Mouse (Mus musculus) limb, embryonic 12.5 days (tissue): ENCODE results near the gene Brwd1. TPM values are rescaled to one million over a fixed set of nuclear protein-coding genes. Genes with fewer than 3 reads are reported as not detected.

Experiments
- ATAC-seq: fragments of 200-750 bp; cut with Nextera tagmentation; 2 replicates; pipeline ENCODE4 v1.8.0; 2017; ENCODE audit warnings: low read depth, moderate TSS enrichment; ENCODE audit not compliant: insufficient number of reproducible peaks, insufficient read depth, low FRiP score, low TSS enrichment
- H3K27ac ChIP-seq: fragments of 300-500 bp; sonication (generic); 2 replicates; pipeline ENCODE4 v1.5.1; 2016; ENCODE audit warnings: mild to moderate bottlenecking, moderate library complexity
- H3K27me3 ChIP-seq: fragments of 300-500 bp; sonication (generic); 2 replicates; pipeline ENCODE4 v1.6.1; 2016; ENCODE audit warnings: mild to moderate bottlenecking, moderate library complexity
- H3K36me3 ChIP-seq: fragments of 300-500 bp; sonication (generic); 2 replicates; pipeline ENCODE4 v1.6.1; 2016; ENCODE audit warnings: mild to moderate bottlenecking, moderate library complexity
- H3K4me1 ChIP-seq: fragments of 300-500 bp; sonication (generic); replicated peaks from 2 replicates; pipeline ENCODE4 v1.6.1; 2016
- H3K4me2 ChIP-seq: fragments of 300-500 bp; sonication (generic); 2 replicates; pipeline ENCODE4 v1.6.1; 2016; ENCODE audit warnings: mild to moderate bottlenecking, moderate library complexity
- H3K4me3 ChIP-seq: fragments of 300-500 bp; sonication (generic); replicated peaks from 2 replicates; pipeline ENCODE4 v1.5.1; 2016; ENCODE audit warnings: mild to moderate bottlenecking
- H3K9ac ChIP-seq: fragments of 300-500 bp; sonication (generic); replicated peaks from 2 replicates; pipeline ENCODE4 v1.6.1; 2016; ENCODE audit warnings: mild to moderate bottlenecking, moderate library complexity
- H3K9me3 ChIP-seq: fragments of 300-500 bp; sonication (generic); 2 replicates; pipeline ENCODE4 v1.6.1; 2016; ENCODE audit warnings: mild to moderate bottlenecking, moderate library complexity
- WGBS: fragments of 180-500 bp; shearing (Covaris S2); methylation state at CpG from one replicate; pipeline ENCODE4 v1.1.7; 2016; 5-methylcytosine and 5-hydroxymethylcytosine counted together
- microRNA-seq: library from miRNA; unstranded; fragments of <30 nt; microRNA quantifications from one replicate; pipeline ENCODE4, GENCODE M21; 2017
- polyA plus RNA-seq: library from polyadenylated mRNA; unstranded; fragments of >200 nt; fragmentation: Nextera tagmentation; extraction: Ambion mirVana; gene quantifications from 2 replicates; pipeline ENCODE4 v1.2.1, GENCODE M21; 2016

Brwd1 gene
- polyA plus RNA-seq, 1 experiment from 2014 or later, result 144 TPM

DNA sequence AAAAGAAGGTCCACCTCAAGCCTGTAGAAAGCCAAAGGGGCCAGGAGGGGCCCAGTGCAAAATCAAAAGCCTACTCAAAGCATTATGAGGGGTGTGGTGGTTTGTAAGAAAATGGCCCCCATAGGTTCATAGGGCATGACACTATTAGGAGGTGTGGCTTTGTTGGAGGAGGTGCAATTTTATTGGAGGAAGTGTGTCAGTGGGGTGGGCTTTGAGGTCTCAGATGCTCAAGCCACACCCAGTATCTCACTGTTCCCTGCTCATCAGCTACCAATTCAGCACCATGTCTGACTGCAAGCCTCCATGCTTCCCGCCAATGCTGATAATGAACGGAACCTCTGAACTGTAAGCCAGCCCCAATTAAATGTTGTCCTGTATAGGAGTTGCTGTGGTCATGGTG is 130.9 kb downstream of the Brwd1 start:
- no peak overlapping the region for H3K9ac ChIP-seq
- H3K4me2 ChIP-seq, result no peak overlapping the region
- H3K4me1 ChIP-seq, result peaks cover 7% of the 10 kb centered on the region; the same call in 1 of the 2 replicates
- H3K27me3 ChIP-seq, result no peaks in the 10 kb centered on the region
- H3K27ac ChIP-seq, result no peak overlapping the region
- peaks cover 4% of the 10 kb centered on the region; the same call in 1 of the 2 replicates for H3K9me3 ChIP-seq
- no peak for ATAC-seq
- H3K4me3 ChIP-seq, result no peak overlapping the region
- 95% methylated on average over 2 of the region's 2 CpGs for WGBS
- no peaks in the 10 kb centered on the region for H3K36me3 ChIP-seq

- Histone ChIP-seq H3K9ac (no peak overlapping the region), H3K27ac (no peak overlapping the region), H3K9me3 (peaks cover 4% of the 10 kb centered on the region; the same call in 1 of the 2 replicates), H3K27me3 (no peaks in the 10 kb centered on the region), H3K36me3 (no peaks in the 10 kb centered on the region), H3K4me3 (no peak overlapping the region), H3K4me1 (peaks cover 16% of the 10 kb centered on the region), H3K4me2 (no peak overlapping the region)
- ATAC-seq, result no peak; the same call in 1 of the 2 replicates
- 28% methylated on average over 20 of the region's 20 CpGs for WGBS
Observed at GRCm38 (mm10) chr16:95945389-95946311, 136.7 kb downstream of the Brwd1 start.

- ATAC-seq, result no peak
- Histone ChIP-seq H3K9ac (no peak overlapping the region), H3K27me3 (no peaks in the 10 kb centered on the region), H3K9me3 (peaks cover 6% of the 10 kb centered on the region), H3K4me1 (peaks cover 8% of the 10 kb centered on the region), H3K27ac (no peak overlapping the region), H3K4me2 (no peak overlapping the region), H3K36me3 (no peaks in the 10 kb centered on the region), H3K4me3 (no peak overlapping the region)
- 87% methylated on average over 6 of the region's 6 CpGs for WGBS
Observed at GRCm38 (mm10) chr16:95943186-95943585, 139.1 kb downstream of the Brwd1 start.

Small RNA genes within 50 kb of the gene (microRNA-seq; reads per million reads assigned to microRNA genes)
- not detected for gene Gm27833

Other genes with a start within 250 kb of the Brwd1 start
- gene Psmg1, start 91.6 kb downstream of the Brwd1 start, polyA plus RNA-seq, result 102 and 109 TPM in 2 replicates
- 916 and 1,014 TPM in 2 replicates for gene Hmgn1, start 45.2 kb upstream of the Brwd1 start, polyA plus RNA-seq
- 65.9 and 68.4 TPM in 2 replicates for gene Wrb, start 62.9 kb upstream of the Brwd1 start, polyA plus RNA-seq
- gene Lca5l, start 109.7 kb upstream of the Brwd1 start, polyA plus RNA-seq, result 1.8 and 2.0 TPM in 2 replicates
- 1.7 and 2.9 TPM in 2 replicates for gene Sh3bgr, start 117.9 kb upstream of the Brwd1 start, polyA plus RNA-seq
- 0.43 and 0.46 TPM in 2 replicates for gene B3galt5, start 153.3 kb upstream of the Brwd1 start, polyA plus RNA-seq